Mouse (Mus musculus) heart, adult 2 months (tissue): ENCODE measurements around the gene Ap2s1.

Source experiments
- CTCF ChIP-seq: fragments of 200-600 bp; IDR thresholded peaks from 2 replicates; pipeline ENCODE4 v1.8.1; 2022; ENCODE audit warnings: antibody characterized with exemption, mild to moderate bottlenecking, moderate library complexity
- EP300 ChIP-seq: fragments of 200-500 bp; IDR thresholded peaks from 2 replicates; pipeline ENCODE4 v1.6.1; 2011; ENCODE audit warnings: low read depth, low read length, control low read depth; ENCODE audit not compliant: insufficient read depth
- POLR2A ChIP-seq: fragments of 200-500 bp; IDR thresholded peaks from 2 replicates; pipeline ENCODE4 v1.6.1; 2011; ENCODE audit warnings: mild to moderate bottlenecking, low read depth, low read length, control low read depth; ENCODE audit not compliant: insufficient read depth

DNA sequence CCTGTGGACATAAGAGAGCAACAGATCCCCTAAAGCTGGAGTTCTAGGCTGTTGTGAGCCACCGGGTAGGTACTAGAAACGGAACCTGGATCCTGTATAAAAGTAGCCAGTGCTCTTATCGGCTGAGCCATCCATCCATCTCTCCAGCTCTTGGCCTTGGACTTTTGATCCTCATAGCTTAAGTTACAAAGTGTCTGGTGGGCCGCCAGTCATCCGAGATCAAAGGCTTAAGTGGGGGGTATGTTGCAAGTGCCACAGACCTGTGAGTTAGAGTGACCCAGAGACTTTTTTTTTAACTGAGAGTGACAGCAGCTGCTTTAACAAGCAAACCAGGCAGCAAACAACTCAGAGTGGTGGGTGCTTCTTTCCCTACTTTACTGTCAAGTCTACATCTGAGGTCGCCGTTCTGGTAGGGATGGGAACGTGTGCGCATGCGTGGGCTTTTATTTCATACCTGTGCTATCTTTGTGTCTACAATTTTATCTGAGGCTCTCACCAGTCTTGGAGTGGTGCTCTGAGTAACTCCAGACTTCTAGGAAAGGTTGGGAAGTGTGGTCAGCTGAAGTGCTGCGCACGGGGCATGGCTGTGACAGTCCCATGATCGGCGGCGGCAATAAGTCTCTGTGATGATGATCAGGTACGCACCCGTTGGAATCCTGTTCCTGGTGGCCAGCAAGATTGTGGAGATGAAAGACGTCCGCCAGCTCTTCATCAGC is 55.0 kb downstream of the Ap2s1 start:
- TF ChIP-seq POLR2A (no peak), CTCF (no peak), EP300 (no peak)
